ENCODE assay signal across 28 mouse cellular contexts in genomic region chr13:35822795-35823194, GRCm38 (mm10).
DNase-seq lines count a peak whose midpoint lies in the region; ATAC-seq and TF ChIP-seq lines count a peak whose summit lies in the region.
"Had no signal": no experiment of that assay in that cellular context is flagged by ENCODE, and none has a peak within 500 bp of the region (broad histone marks: within the 10 kb centered on the region; RNA-seq: fewer than 3 reads in every experiment).

No protein-coding gene starts in this region.

- H3K4me2 ChIP-seq in forebrain, embryonic 11.5 days (ENCODE audit: low read depth, low read length, severe bottlenecking), result no peak overlapping the region
- no peak overlapping the region for H3K4me2 ChIP-seq in forebrain, postnatal 0 days (ENCODE audit: low read depth)
- H3K4me2 ChIP-seq in limb, embryonic 13.5 days (replicated peaks), result 0 out of 2 replicates have a peak overlapping the region, but pooled peaks have one; percentile 4
- no peak overlapping the region for H3K4me2 ChIP-seq in limb, embryonic 14.5 days (replicated peaks; ENCODE audit: low read depth, low read length, severe bottlenecking)
- H3K4me2 ChIP-seq: embryonic facial prominence, embryonic 12.5 days; heart, embryonic 13.5 days; hindbrain, embryonic 14.5 days had no signal

- H3K9ac ChIP-seq in forebrain, embryonic 11.5 days (ENCODE audit: low read length), result no peak overlapping the region
- no peak overlapping the region for H3K9ac ChIP-seq in forebrain, postnatal 0 days
- H3K9ac ChIP-seq in limb, embryonic 13.5 days, result no peak overlapping the region
- no peak overlapping the region for H3K9ac ChIP-seq in limb, embryonic 14.5 days (ENCODE audit: low read depth, low read length, severe bottlenecking)
- H3K9ac ChIP-seq: embryonic facial prominence, embryonic 12.5 days; heart, embryonic 13.5 days; hindbrain, embryonic 14.5 days had no signal

- whole genome bisulfite sequencing in forebrain, embryonic 11.5 days, result 78% methylated on average over 8 of the region's 8 CpGs
- 39% methylated on average over 8 of the region's 8 CpGs for WGBS in forebrain, postnatal 0 days
- 30% methylated on average over 8 of the region's 8 CpGs for WGBS in limb, embryonic 13.5 days
- 70% methylated on average over 8 of the region's 8 CpGs for WGBS in limb, embryonic 10.5 days
- WGBS in limb, embryonic 14.5 days, result 34% methylated on average over 8 of the region's 8 CpGs

- no peak for TF ChIP-seq CTCF in forebrain, postnatal 0 days (IDR thresholded peaks at IDR 0.05; ENCODE audit: low read depth)
- no peak for TF ChIP-seq CTCF in brain, embryonic 14.5 days (IDR thresholded peaks at IDR 0.05; ENCODE audit: borderline replicate concordance, extremely low read depth, insufficient read depth, insufficient read length)

- no peaks in the 10 kb centered on the region for H3K4me1 ChIP-seq in forebrain, embryonic 11.5 days (replicated peaks; ENCODE audit: control insufficient read depth, insufficient read depth, low read length)
- no peaks in the 10 kb centered on the region for H3K4me1 ChIP-seq in forebrain, postnatal 0 days (ENCODE audit: insufficient read depth)
- H3K4me1 ChIP-seq in limb, embryonic 13.5 days, result peaks cover 29% of the 10 kb centered on the region
- peaks cover 18% of the 10 kb centered on the region for H3K4me1 ChIP-seq in limb, embryonic 10.5 days
- H3K4me1 ChIP-seq in limb, embryonic 14.5 days (ENCODE audit: control insufficient read depth, insufficient read depth, low read length), result peaks cover 11% of the 10 kb centered on the region
- H3K4me1 ChIP-seq: embryonic facial prominence, embryonic 12.5 days had no signal

- no peak overlapping the region for H3K27ac ChIP-seq in forebrain, embryonic 11.5 days (ENCODE audit: low read depth, low read length)
- H3K27ac ChIP-seq in forebrain, postnatal 0 days (ENCODE audit: low read depth, low read length), result no peak overlapping the region
- no peak overlapping the region; the same call in 1 of the 2 replicates for H3K27ac ChIP-seq in limb, embryonic 13.5 days
- no peak overlapping the region for H3K27ac ChIP-seq in limb, embryonic 10.5 days
- H3K27ac ChIP-seq in limb, embryonic 14.5 days (replicated peaks; ENCODE audit: low read depth, low read length), result 0 out of 2 replicates have a peak overlapping the region, but pooled peaks have one; percentile 34
- H3K27ac ChIP-seq: embryonic facial prominence, embryonic 12.5 days; heart, adult 2 months; heart, embryonic 10.5 days; heart, embryonic 13.5 days; hindbrain, embryonic 14.5 days; hindbrain, postnatal 0 days had no signal

- no peak for ATAC-seq in forebrain, embryonic 11.5 days (replicated peaks; ENCODE audit: low FRiP score)
- no peak for ATAC-seq in forebrain, postnatal 0 days
- no peak for ATAC-seq in limb, embryonic 13.5 days (ENCODE audit: low FRiP score, low read depth)
- ATAC-seq in limb, embryonic 14.5 days (ENCODE audit: low FRiP score, low read depth), result no peak
- ATAC-seq: activated CD4-positive, CD25-positive, alpha-beta regulatory T cell, adult 4 months; hindbrain, postnatal 0 days; inflammation-experienced regulatory T-cells, adult 6 months; intestine, embryonic 16.5 days had no signal

- no peaks in the 10 kb centered on the region for H3K9me3 ChIP-seq in forebrain, embryonic 11.5 days (ENCODE audit: control insufficient read depth, low read length)
- H3K9me3 ChIP-seq in forebrain, postnatal 0 days (ENCODE audit: low read length), result no peaks in the 10 kb centered on the region
- no peaks in the 10 kb centered on the region for H3K9me3 ChIP-seq in limb, embryonic 13.5 days
- no peaks in the 10 kb centered on the region for H3K9me3 ChIP-seq in limb, embryonic 10.5 days (replicated peaks)
- no peaks in the 10 kb centered on the region for H3K9me3 ChIP-seq in limb, embryonic 14.5 days (ENCODE audit: control insufficient read depth, low read length)
- H3K9me3 ChIP-seq: embryonic facial prominence, embryonic 12.5 days; G1E; heart, embryonic 10.5 days; heart, embryonic 13.5 days had no signal

- peak; percentile 7 for DNase-seq in forebrain, embryonic 11.5 days (ENCODE audit: low spot score)
- no peak for DNase-seq in forebrain, postnatal 0 days
- no peak for DNase-seq in limb, embryonic 10.5 days (ENCODE audit: low spot score)
- peak; percentile 74 for DNase-seq in brain, embryonic 14.5 days (ENCODE audit: low read depth)
- DNase-seq in limb, embryonic 14.5 days (ENCODE audit: low spot score), result no peak
- no peak for DNase-seq in T-cell, adult 2 months (ENCODE audit: low spot score)
- DNase-seq: adrenal gland, adult 8-10 months; adrenal gland, postnatal 25 days; B cell, adult 2 months; cerebellum, adult 18-20 months; cerebellum, adult 9-10 months; gastrocnemius, postnatal 36 days; heart, adult 2 months; heart, postnatal 14 days; heart, postnatal 4 days; kidney, adult 18-20 months had no signal

- no peaks in the 10 kb centered on the region for H3K27me3 ChIP-seq in forebrain, embryonic 11.5 days (ENCODE audit: control insufficient read depth, insufficient read depth, low read length)
- no peaks in the 10 kb centered on the region for H3K27me3 ChIP-seq in forebrain, postnatal 0 days (ENCODE audit: insufficient read depth, low read length)
- no peaks in the 10 kb centered on the region for H3K27me3 ChIP-seq in limb, embryonic 13.5 days
- no peaks in the 10 kb centered on the region for H3K27me3 ChIP-seq in limb, embryonic 10.5 days (ENCODE audit: low read depth, poor library complexity, severe bottlenecking)
- no peaks in the 10 kb centered on the region for H3K27me3 ChIP-seq in limb, embryonic 14.5 days (ENCODE audit: control insufficient read depth, insufficient read depth, low read length)
- H3K27me3 ChIP-seq: CH12.LX; embryonic facial prominence, embryonic 12.5 days; heart, embryonic 13.5 days had no signal

- no peak for TF ChIP-seq POLR2A in brain, embryonic 14.5 days (IDR thresholded peaks at IDR 0.05; ENCODE audit: borderline replicate concordance, extremely low read depth, insufficient read depth, insufficient read length, poor library complexity, severe bottlenecking)
- no peak for TF ChIP-seq POLR2A in limb, embryonic 14.5 days (IDR thresholded peaks at IDR 0.05; ENCODE audit: borderline replicate concordance, extremely low read depth, insufficient read depth, insufficient read length)

- no peaks in the 10 kb centered on the region; the same call in 1 of the 2 replicates for H3K36me3 ChIP-seq in forebrain, embryonic 11.5 days (ENCODE audit: control insufficient read depth, insufficient read depth, low read length)
- peaks cover 3% of the 10 kb centered on the region; the same call in 1 of the 2 replicates for H3K36me3 ChIP-seq in forebrain, postnatal 0 days (ENCODE audit: insufficient read depth)
- peaks cover 55% of the 10 kb centered on the region for H3K36me3 ChIP-seq in limb, embryonic 13.5 days
- H3K36me3 ChIP-seq in limb, embryonic 10.5 days, result peaks cover 53% of the 10 kb centered on the region
- H3K36me3 ChIP-seq in limb, embryonic 14.5 days (ENCODE audit: control insufficient read depth, insufficient read depth, low read length), result peaks cover 25% of the 10 kb centered on the region

- H3K4me3 ChIP-seq in forebrain, embryonic 11.5 days (ENCODE audit: low read depth, low read length), result no peak overlapping the region
- H3K4me3 ChIP-seq in forebrain, postnatal 0 days (ENCODE audit: low read depth, low read length), result no peak overlapping the region
- no peak overlapping the region for H3K4me3 ChIP-seq in limb, embryonic 13.5 days
- H3K4me3 ChIP-seq in limb, embryonic 10.5 days, result no peak overlapping the region
- no peak overlapping the region for H3K4me3 ChIP-seq in limb, embryonic 14.5 days (replicated peaks; ENCODE audit: low read length)
- H3K4me3 ChIP-seq: embryonic facial prominence, embryonic 12.5 days; erythroblast, embryonic 14.5 days; heart, adult 2 months; heart, embryonic 10.5 days; heart, embryonic 13.5 days had no signal

Comparison
In these comparisons a context has a peak if more than half of its experiments do, and no peak if none do; other contexts are left out.
1. DNase-seq: peak in forebrain, embryonic 11.5 days (single experiment) and brain, embryonic 14.5 days (single experiment); none in forebrain, postnatal 0 days (single experiment), limb, embryonic 10.5 days (single experiment), limb, embryonic 14.5 days (single experiment) and T-cell, adult 2 months (single experiment).